Mouse (Mus musculus) heart, embryonic 11.5 days (tissue): Measurements from ENCODE around the gene Tcea3. TPM values are rescaled to one million over a fixed set of nuclear protein-coding genes. Genes with fewer than 3 reads are reported as not detected.

Experiments
- ATAC-seq: fragments of 200-750 bp; cut with Nextera tagmentation; replicated peaks from 2 replicates; pipeline ENCODE4 v1.8.0; 2017; ENCODE audit warnings: moderate library complexity; ENCODE audit not compliant: insufficient number of reproducible peaks, low FRiP score, low TSS enrichment
- H3K27ac ChIP-seq: fragments of 300-500 bp; sonication (generic); 2 replicates; pipeline ENCODE4 v1.5.1; 2014; ENCODE audit warnings: mild to moderate bottlenecking, low read depth, low read length
- H3K27me3 ChIP-seq: fragments of 300-500 bp; sonication (generic); 2 replicates; pipeline ENCODE4 v1.6.1; 2014; ENCODE audit warnings: mild to moderate bottlenecking, low read length, mixed read lengths; ENCODE audit not compliant: control insufficient read depth, insufficient read depth
- H3K36me3 ChIP-seq: fragments of 300-500 bp; sonication (generic); 2 replicates; pipeline ENCODE4 v1.6.1; 2014; ENCODE audit warnings: mild to moderate bottlenecking, low read length, moderate library complexity, mixed read lengths; ENCODE audit not compliant: control insufficient read depth, insufficient read depth
- H3K4me1 ChIP-seq: fragments of 300-500 bp; sonication (generic); 2 replicates; pipeline ENCODE4 v1.6.1; 2014; ENCODE audit warnings: low read length; ENCODE audit not compliant: control insufficient read depth, insufficient read depth
- H3K4me2 ChIP-seq: fragments of 300-500 bp; sonication (generic); 2 replicates; pipeline ENCODE4 v1.6.1; 2014; ENCODE audit warnings: mild to moderate bottlenecking, moderate library complexity
- H3K4me3 ChIP-seq: fragments of 300-500 bp; sonication (generic); 2 replicates; pipeline ENCODE4 v1.5.1; 2014; ENCODE audit warnings: low read depth, low read length
- H3K9ac ChIP-seq: fragments of 300-500 bp; sonication (generic); 2 replicates; pipeline ENCODE4 v1.6.1; 2014; ENCODE audit warnings: mild to moderate bottlenecking, low read depth, low read length, moderate library complexity
- H3K9me3 ChIP-seq: fragments of 300-500 bp; sonication (generic); replicated peaks from 2 replicates; pipeline ENCODE4 v1.6.1; 2016; ENCODE audit warnings: low read length; ENCODE audit not compliant: control insufficient read depth
- WGBS: fragments of 180-500 bp; shearing (Covaris S2); extraction: QIAGEN DNeasy Blood & Tissue Kit; methylation state at CpG from one replicate; pipeline ENCODE4 v1.1.7; 2014; ENCODE audit not compliant: insufficient replicate concordance; 5-methylcytosine and 5-hydroxymethylcytosine counted together
- polyA plus RNA-seq: library from polyadenylated mRNA; unstranded; fragments of >200 nt; fragmentation: Nextera tagmentation; extraction: Ambion mirVana; gene quantifications from 2 replicates; pipeline ENCODE4 v1.2.1, GENCODE M21; 2014

Gene Tcea3
- polyA plus RNA-seq, 1 experiment from 2014 or later: 56.4 TPM

GRCm38 (mm10) chr4:136224677-136225460, 22.7 kb upstream of the Tcea3 start:
- 71% methylated on average over 23 of the region's 23 CpGs for WGBS
- Histone ChIP-seq H3K9me3 (no peaks in the 10 kb centered on the region), H3K4me3 (no peak overlapping the region), H3K4me2 (no peak overlapping the region), H3K4me1 (peaks cover 4% of the 10 kb centered on the region; the same call in 1 of the 2 replicates), H3K9ac (no peak overlapping the region), H3K27me3 (peaks cover 2% of the 10 kb centered on the region; the same call in 1 of the 2 replicates), H3K27ac (no peak overlapping the region), H3K36me3 (no peaks in the 10 kb centered on the region)
- ATAC-seq: no peak

GRCm38 (mm10) chr4:136227408-136227807, 20.1 kb upstream of the Tcea3 start:
- Histone ChIP-seq H3K9ac (no peak overlapping the region), H3K9me3 (no peaks in the 10 kb centered on the region), H3K27me3 (no peaks in the 10 kb centered on the region), H3K36me3 (no peaks in the 10 kb centered on the region), H3K4me3 (no peak overlapping the region), H3K27ac (no peak overlapping the region), H3K4me2 (no peak overlapping the region), H3K4me1 (no peaks in the 10 kb centered on the region)
- ATAC-seq: no peak
- WGBS: 69% methylated on average over 7 of the region's 7 CpGs

DNA sequence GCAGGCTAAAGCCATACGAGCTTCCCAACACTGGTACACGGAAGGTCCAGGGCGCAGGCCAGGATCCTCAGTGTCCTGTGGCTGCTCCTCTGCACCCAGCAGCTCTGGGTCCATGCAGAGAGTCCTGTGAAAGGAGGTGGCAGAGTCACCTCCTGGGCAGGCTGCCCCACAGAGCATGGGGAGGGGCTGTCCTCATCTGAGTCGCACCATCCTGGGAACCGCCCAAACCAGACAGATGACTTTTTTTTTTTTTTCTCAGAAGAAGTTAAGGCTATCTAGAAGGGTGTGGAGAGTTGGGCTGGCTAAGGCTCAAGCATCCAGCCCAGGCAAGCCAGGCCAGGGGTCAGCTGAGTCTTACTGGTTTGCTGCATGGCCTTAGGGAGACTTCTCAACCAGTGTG, 18.9 kb upstream of the Tcea3 start:
- H3K4me3 ChIP-seq: no peak overlapping the region
- H3K9ac ChIP-seq: no peak overlapping the region
- ATAC-seq: no peak
- 75% methylated on average over 5 of the region's 5 CpGs for WGBS
- H3K9me3 ChIP-seq: no peaks in the 10 kb centered on the region
- H3K27ac ChIP-seq: no peak overlapping the region
- H3K4me2 ChIP-seq: no peak overlapping the region
- no peaks in the 10 kb centered on the region for H3K4me1 ChIP-seq
- no peaks in the 10 kb centered on the region for H3K36me3 ChIP-seq
- H3K27me3 ChIP-seq: peaks cover 2% of the 10 kb centered on the region; the same call in 1 of the 2 replicates

DNA sequence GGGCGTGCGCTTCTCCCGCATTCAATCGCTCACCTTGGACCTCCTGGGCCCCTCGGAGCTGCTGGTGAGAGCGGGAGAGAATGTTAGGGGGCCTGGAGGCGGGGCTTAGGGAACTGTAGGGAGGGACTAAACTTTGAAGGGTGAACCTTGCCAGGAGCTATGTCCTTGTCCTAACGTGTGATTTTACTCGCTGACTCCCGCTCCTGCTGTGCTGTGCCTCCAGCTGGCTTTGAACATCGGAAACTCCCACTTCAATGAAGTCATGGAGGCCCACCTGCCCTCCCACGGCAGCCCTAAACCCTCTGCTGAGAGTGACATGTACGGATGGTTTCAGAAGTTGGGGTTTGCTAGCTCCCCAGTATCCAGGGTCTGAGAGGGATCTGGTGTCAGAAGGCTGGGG, 8.9 kb upstream of the Tcea3 start:
- Histone ChIP-seq H3K27ac (no peak overlapping the region), H3K36me3 (no peaks in the 10 kb centered on the region), H3K9me3 (no peaks in the 10 kb centered on the region), H3K4me1 (no peaks in the 10 kb centered on the region), H3K4me3 (no peak overlapping the region), H3K4me2 (peak overlapping the region; percentile 52), H3K9ac (no peak overlapping the region), H3K27me3 (peaks cover 40% of the 10 kb centered on the region)
- ATAC-seq: no peak
- 18% methylated on average over 13 of the region's 13 CpGs for WGBS

DNA sequence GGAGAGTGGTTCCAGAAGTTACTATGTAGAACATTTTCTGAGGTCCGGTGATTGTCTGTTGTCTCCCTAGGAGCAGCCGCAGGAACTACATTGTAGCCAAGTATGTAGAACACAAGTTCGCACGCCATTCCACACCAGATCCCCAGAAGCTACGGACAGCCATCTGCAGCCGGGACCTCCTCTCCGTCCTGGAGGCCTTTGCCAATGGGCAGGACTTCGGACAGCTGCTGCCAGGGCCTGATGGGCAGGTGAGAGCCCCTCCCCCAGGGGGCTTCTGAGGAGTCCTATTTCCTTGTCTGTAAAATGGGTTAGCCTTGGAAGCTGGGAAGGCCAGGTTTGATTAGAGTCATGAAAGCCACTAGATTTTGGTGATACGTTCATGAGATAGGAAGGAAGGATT, 8.4 kb upstream of the Tcea3 start:
- H3K36me3 ChIP-seq: no peaks in the 10 kb centered on the region
- no peak for ATAC-seq
- H3K27me3 ChIP-seq: peaks cover 42% of the 10 kb centered on the region
- H3K4me1 ChIP-seq: no peaks in the 10 kb centered on the region
- no peak overlapping the region for H3K4me3 ChIP-seq
- H3K9me3 ChIP-seq: no peaks in the 10 kb centered on the region
- H3K4me2 ChIP-seq: no peak overlapping the region
- no peak overlapping the region for H3K9ac ChIP-seq
- WGBS: 55% methylated on average over 9 of the region's 9 CpGs
- H3K27ac ChIP-seq: no peak overlapping the region

DNA sequence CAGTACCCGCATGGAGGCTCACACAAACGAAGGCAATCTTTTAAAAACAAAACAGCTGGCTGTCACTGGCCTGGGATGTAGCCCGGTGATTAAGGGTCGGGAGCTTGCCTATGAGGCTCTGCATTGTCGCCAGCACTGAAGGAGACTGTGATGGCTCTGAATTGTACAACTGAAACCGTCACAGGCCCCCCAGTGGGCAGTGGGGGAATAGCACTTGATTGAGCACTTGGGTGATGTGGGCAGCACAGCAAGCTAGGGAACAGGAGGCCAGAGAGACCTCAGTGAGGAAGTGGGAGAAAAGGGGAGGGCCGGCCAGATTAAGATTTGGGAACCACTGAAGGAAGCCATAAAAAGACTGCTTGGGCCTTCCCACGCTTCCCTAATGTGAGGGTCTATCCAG, 7.9 kb upstream of the Tcea3 start:
- Histone ChIP-seq H3K9ac (no peak overlapping the region), H3K27me3 (peaks cover 40% of the 10 kb centered on the region), H3K4me2 (no peak overlapping the region), H3K27ac (no peak overlapping the region), H3K9me3 (no peaks in the 10 kb centered on the region), H3K4me1 (no peaks in the 10 kb centered on the region), H3K36me3 (no peaks in the 10 kb centered on the region), H3K4me3 (no peak overlapping the region)
- ATAC-seq: no peak
- 16% methylated on average over 8 of the region's 8 CpGs for WGBS

- H3K4me2 ChIP-seq: no peak overlapping the region
- no peak overlapping the region for H3K4me3 ChIP-seq
- no peaks in the 10 kb centered on the region for H3K36me3 ChIP-seq
- H3K9me3 ChIP-seq: no peaks in the 10 kb centered on the region
- no peak for ATAC-seq
- no peak overlapping the region for H3K27ac ChIP-seq
- H3K27me3 ChIP-seq: peaks cover 40% of the 10 kb centered on the region
- no peaks in the 10 kb centered on the region for H3K4me1 ChIP-seq
- no peak overlapping the region for H3K9ac ChIP-seq
- WGBS: 60% methylated on average over 14 of the region's 14 CpGs
These were observed 7.4 kb upstream of the Tcea3 start for GRCm38 (mm10) chr4:136240123-136240522.

DNA sequence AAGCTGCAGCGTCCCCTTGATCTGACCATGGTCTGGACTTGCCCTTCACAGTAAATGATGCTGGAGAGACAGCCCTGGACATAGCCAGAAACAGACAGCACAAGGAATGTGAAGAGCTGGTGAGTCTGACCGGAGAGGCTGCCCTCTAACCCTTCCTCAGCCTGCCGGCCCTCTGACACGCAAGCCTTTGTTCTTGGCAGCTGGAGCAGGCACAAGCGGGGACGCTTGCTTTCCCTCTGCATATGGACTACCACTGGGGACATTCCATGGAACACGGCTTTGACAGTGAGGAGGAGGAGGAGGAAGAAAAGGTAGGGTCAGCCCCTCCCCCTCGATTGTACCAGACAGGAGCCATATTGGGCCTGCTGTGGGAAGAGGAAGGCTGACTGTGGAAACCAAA, 6.6 kb upstream of the Tcea3 start:
- ATAC-seq: no peak
- H3K27me3 ChIP-seq: peaks cover 44% of the 10 kb centered on the region
- no peak overlapping the region for H3K4me2 ChIP-seq
- no peak overlapping the region for H3K9ac ChIP-seq
- no peak overlapping the region for H3K4me3 ChIP-seq
- 52% methylated on average over 8 of the region's 8 CpGs for WGBS
- H3K27ac ChIP-seq: no peak overlapping the region
- no peaks in the 10 kb centered on the region for H3K36me3 ChIP-seq
- H3K4me1 ChIP-seq: no peaks in the 10 kb centered on the region; the same call in 1 of the 2 replicates
- H3K9me3 ChIP-seq: no peaks in the 10 kb centered on the region
